25 mouse cellular contexts compared by ENCODE assay signal in the genomic region with DNA sequence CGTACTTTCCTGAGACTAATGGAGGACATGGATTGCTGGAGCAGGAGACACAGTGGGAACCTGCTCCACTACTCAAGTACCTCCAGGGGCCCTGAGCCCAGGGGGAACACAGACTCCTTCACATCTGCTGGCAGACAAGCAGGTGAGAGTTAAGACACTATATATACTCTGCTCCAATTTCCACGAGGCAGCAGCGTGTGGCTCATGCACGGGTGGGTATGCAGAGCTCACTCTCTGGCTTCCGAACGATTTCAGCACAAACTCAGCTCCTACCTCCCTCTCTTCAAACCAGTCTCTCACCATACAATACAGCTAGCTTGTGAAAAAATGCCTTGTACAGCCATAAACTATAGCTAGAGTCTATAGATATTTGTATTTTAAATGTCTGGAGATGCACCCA. TPM values are rescaled to one million over a fixed set of nuclear protein-coding genes. Genes with fewer than 3 reads are reported as not detected.
DNase-seq lines count a peak whose midpoint lies in the region; ATAC-seq and TF ChIP-seq lines count a peak whose summit lies in the region.
"Had no signal": no experiment of that assay in that cellular context is flagged by ENCODE, and none has a peak within 500 bp of the region (broad histone marks: within the 10 kb centered on the region; RNA-seq: fewer than 3 reads in every experiment).

No protein-coding gene starts in this region.

- H3K9me3 ChIP-seq in midbrain, postnatal 0 days (ENCODE audit: low read length): no peaks in the 10 kb centered on the region
- H3K9me3 ChIP-seq: forebrain, embryonic 12.5 days; G1E; hindbrain, embryonic 13.5 days; limb, embryonic 13.5 days; liver, embryonic 13.5 days; megakaryocyte, embryonic 14.5 days; midbrain, embryonic 12.5 days; neural tube, embryonic 13.5 days had no signal

- 93% methylated on average over 6 of the region's 6 CpGs for WGBS in midbrain, postnatal 0 days

- no peak overlapping the region for H3K4me2 ChIP-seq in midbrain, postnatal 0 days (ENCODE audit: low read depth, low read length, poor library complexity, severe bottlenecking)
- H3K4me2 ChIP-seq: forebrain, embryonic 12.5 days; hindbrain, embryonic 13.5 days; limb, embryonic 13.5 days; liver, embryonic 13.5 days; midbrain, embryonic 12.5 days; neural tube, embryonic 13.5 days had no signal

- no peak overlapping the region for H3K4me3 ChIP-seq in midbrain, postnatal 0 days (ENCODE audit: low read depth, low read length)
- H3K4me3 ChIP-seq: forebrain, embryonic 12.5 days; hindbrain, embryonic 13.5 days; limb, embryonic 13.5 days; liver, embryonic 13.5 days; megakaryocyte, embryonic 14.5 days; midbrain, embryonic 12.5 days; neural tube, embryonic 13.5 days had no signal

- H3K9ac ChIP-seq in midbrain, postnatal 0 days (replicated peaks; ENCODE audit: low read length, poor library complexity, severe bottlenecking): no peak overlapping the region
- H3K9ac ChIP-seq: forebrain, embryonic 12.5 days; hindbrain, embryonic 13.5 days; limb, embryonic 13.5 days; liver, embryonic 13.5 days; midbrain, embryonic 12.5 days; neural tube, embryonic 13.5 days had no signal

- no peaks in the 10 kb centered on the region for H3K4me1 ChIP-seq in midbrain, postnatal 0 days (ENCODE audit: insufficient read depth, low read length)
- H3K4me1 ChIP-seq: forebrain, embryonic 12.5 days; hindbrain, embryonic 13.5 days; limb, embryonic 13.5 days; liver, embryonic 13.5 days; midbrain, embryonic 12.5 days; neural tube, embryonic 13.5 days had no signal

- H3K36me3 ChIP-seq in midbrain, postnatal 0 days (ENCODE audit: insufficient read depth, low read length): peaks cover 63% of the 10 kb centered on the region

- DNase-seq in frontal cortex, postnatal 25 days (ENCODE audit: low spot score in 2 of 2): no peak
- DNase-seq in left cerebral cortex, adult 9 months (ENCODE audit: low spot score in 2 of 2): peak; percentile 27 to 37
- DNase-seq in left cerebral cortex, postnatal 10 days (ENCODE audit: extremely low spot score in 1 of 2, low spot score in 2 of 2): no peak
- peak; percentile 29 to 44 for DNase-seq in right cerebral cortex, adult 2 months (ENCODE audit: low spot score in 2 of 2)
- no peak for DNase-seq in right cerebral cortex, postnatal 14 days
- no peak for DNase-seq in urinary bladder, postnatal 4 days (ENCODE audit: low spot score in 2 of 2)
- no peak for DNase-seq in midbrain, postnatal 0 days (ENCODE audit: low spot score)
- DNase-seq: cerebellum, adult 11-12 months; cerebellum, postnatal 10 days; gastrocnemius, postnatal 10 days; kidney, adult 11 months; kidney, postnatal 14 days; layer of hippocampus, adult 9-11 months; liver, embryonic 13.5 days; lung, adult 18-20 months; lung, postnatal 4 days had no signal

- peak; percentile 72 for ATAC-seq in frontal cortex, adult (ENCODE audit: low TSS enrichment)
- no peak for ATAC-seq in midbrain, postnatal 0 days (ENCODE audit: low FRiP score)
- ATAC-seq: lung, postnatal 0 days had no signal

- H3K27me3 ChIP-seq in midbrain, postnatal 0 days (ENCODE audit: insufficient read depth, low read length): no peaks in the 10 kb centered on the region
- H3K27me3 ChIP-seq: forebrain, embryonic 12.5 days; hindbrain, embryonic 13.5 days; limb, embryonic 13.5 days; liver, embryonic 13.5 days; megakaryocyte, embryonic 14.5 days; midbrain, embryonic 12.5 days; neural tube, embryonic 13.5 days had no signal

- H3K27ac ChIP-seq in midbrain, postnatal 0 days (ENCODE audit: low read depth, low read length): no peak overlapping the region
- H3K27ac ChIP-seq: forebrain, embryonic 12.5 days; hindbrain, embryonic 13.5 days; limb, embryonic 13.5 days; liver, embryonic 13.5 days; midbrain, embryonic 12.5 days; neural tube, embryonic 13.5 days had no signal

- intact Hi-C loops in left cerebral cortex, postnatal 10 days (cut with DNase I): loop anchor here (10.0 kb wide), 2 partner anchors 174 to 696 kb away; a partner anchor contains a TSS

- no peak for TF ChIP-seq CTCF in midbrain, postnatal 0 days (IDR thresholded peaks at IDR 0.05)

RNA-seq across cellular contexts. Expression of a gene that starts 28.5 kb away (rescaled TPM):
- total RNA-seq in left cerebral cortex, postnatal 10 days (2021): 1 to 10 TPM; 1.8 to 3.3 TPM
- total RNA-seq in midbrain, postnatal 0 days (2014; rRNA removed): 6.0 and 6.7 TPM in 2 replicates
- polyA plus RNA-seq in midbrain, postnatal 0 days (2015; fragmentation: Nextera tagmentation; extraction: Ambion mirVana): 6.4 and 6.9 TPM in 2 replicates
- total RNA-seq: G1E had no signal
- polyA plus RNA-seq: G1E had no signal

Comparison
In these comparisons a context has a peak if more than half of its experiments do, and no peak if none do; other contexts are left out.
1. DNase-seq: peak in left cerebral cortex, adult 9 months (2 of 2) and right cerebral cortex, adult 2 months (2 of 2); none in frontal cortex, postnatal 25 days (0 of 2), left cerebral cortex, postnatal 10 days (0 of 2), right cerebral cortex, postnatal 14 days (single experiment), urinary bladder, postnatal 4 days (0 of 2) and midbrain, postnatal 0 days (single experiment).